Mouse (Mus musculus) heart, adult 10 weeks (tissue): ENCODE data around the gene Lrrc74b. TPM values are rescaled to one million over a fixed set of nuclear protein-coding genes. Genes with fewer than 3 reads are reported as not detected.

Source experiments
- polyA plus RNA-seq: library from polyadenylated mRNA; stranded (reverse); fragments of 350-450 nt; fragmentation: Illumina TruSeq; extraction: RNeasy Lipid Tissue Mini Kit (QIAGEN cat#74804); gene quantifications from one replicate; pipeline ENCODE4 v1.2.3, GENCODE M21; 2014; ENCODE audit warnings: low read depth, low replicate concordance

The Lrrc74b gene
- not detected for polyA plus RNA-seq

DNA sequence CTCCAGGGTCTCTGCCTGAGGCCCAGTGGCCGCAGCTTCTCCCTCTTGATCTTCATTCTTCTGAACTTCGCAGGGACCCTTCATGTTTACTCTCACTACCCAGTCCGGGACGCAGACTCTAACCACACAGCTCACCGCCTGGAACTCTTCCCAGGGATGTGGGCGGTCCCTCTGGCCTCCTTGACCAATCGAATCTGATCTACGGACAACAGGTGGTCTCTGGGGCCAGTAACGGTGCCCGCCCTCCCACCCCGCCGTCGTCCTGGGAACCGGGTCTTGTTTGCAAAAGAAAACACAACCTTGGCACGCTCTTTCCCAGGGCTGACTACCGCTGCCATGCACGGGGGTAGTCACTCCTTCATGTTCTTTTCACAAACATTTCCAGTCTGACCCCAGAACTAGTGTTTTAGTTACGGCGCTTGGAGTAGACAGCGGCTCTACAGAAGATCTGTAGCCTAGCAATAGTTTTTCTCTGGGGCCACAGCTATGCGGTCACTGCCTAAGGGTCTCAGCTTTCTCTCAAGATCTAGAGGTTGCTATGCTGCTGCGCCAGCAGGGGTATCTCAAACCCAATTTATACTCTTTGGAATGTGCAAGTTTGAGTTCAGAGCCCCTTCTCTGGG is at the start of gene Lrrc74b:
Gene Lrrc74b (minus strand): TSS at position 120 of the 623 bp plus-strand sequence.

DNA sequence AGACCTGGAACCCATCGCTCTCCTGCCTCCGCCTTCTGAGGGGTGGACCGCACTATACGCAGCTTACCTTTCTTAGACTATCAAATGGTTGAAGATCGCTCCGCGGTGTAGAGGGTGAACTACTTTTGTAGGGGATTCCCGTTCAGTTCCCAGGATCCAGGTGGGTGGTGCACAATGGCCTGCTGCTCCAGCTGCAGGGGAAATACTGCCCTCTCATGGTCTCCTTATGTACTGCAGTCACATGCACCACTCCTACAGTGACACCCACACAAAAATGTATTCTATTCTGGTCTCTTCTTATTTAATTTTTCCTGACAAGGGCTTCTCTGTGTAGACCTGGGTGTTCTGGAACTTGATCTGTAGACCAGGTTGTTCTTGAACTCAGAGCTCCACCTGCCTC is 22.0 kb upstream of the Lrrc74b start, which contains the start of gene Slc7a4:
Gene Slc7a4 (minus strand): TSS at position 151 of the 400 bp plus-strand sequence.

DNA sequence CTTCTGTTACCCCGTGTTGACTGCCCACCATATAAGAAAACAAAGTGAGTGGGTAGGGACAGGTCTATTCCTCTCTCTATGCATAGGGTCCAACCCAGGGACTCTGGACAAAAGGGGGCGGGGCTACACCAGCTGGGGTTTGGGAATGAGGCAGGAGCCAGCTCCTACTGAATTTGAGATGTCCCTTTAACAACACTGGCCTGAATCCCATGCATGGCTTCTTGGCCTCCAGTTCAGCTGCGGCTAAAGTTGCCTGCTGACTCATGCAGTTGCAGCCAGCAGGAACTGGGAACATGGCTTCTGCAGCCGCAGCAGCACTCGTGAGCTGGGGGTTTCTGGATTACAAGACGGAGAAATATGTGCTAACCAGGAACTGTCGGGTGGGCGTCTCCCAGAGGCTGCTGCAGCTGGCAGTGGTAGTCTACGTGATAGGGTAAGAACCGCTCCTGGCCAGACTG is 733 bp upstream of the Lrrc74b start, which contains the start of gene P2rx6:
Gene P2rx6 (plus strand): TSS at position 135 of the 458 bp plus-strand sequence.

DNA sequence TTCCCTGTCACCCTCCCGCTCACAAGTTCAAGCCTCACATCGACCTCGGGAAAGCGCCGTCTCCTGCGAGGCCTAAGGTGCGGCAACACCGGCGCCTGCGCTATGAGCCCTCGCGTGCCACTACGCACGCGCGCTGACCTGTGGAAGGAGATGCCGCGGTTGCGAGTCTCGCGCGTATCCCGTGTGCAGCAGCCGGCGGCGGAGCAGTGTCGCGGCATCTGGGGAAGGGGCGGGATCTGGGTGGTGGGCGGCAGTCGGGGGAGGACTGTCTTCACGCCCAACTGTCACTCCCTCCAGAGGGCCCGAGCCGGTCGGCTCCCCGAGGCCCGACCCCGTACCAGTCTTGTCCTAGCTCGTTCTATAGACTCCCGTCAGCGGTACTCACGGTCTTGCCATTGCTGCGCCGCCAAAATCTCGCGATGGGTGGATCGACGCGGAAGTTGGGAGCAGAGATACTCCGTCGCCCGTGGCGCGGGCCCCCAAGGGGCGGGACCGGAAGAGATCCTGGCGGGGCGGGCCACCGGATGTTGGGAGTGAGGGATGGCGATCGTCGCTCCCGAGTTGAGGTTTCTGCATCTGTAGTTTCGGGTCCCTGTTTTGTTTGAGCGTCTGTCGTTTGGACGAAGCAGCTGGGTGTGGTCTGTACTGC is 30.3 kb downstream of the Lrrc74b start, which contains the start of gene Thap7:
Gene Thap7 (minus strand): TSS at position 497 of the 649 bp plus-strand sequence.

DNA sequence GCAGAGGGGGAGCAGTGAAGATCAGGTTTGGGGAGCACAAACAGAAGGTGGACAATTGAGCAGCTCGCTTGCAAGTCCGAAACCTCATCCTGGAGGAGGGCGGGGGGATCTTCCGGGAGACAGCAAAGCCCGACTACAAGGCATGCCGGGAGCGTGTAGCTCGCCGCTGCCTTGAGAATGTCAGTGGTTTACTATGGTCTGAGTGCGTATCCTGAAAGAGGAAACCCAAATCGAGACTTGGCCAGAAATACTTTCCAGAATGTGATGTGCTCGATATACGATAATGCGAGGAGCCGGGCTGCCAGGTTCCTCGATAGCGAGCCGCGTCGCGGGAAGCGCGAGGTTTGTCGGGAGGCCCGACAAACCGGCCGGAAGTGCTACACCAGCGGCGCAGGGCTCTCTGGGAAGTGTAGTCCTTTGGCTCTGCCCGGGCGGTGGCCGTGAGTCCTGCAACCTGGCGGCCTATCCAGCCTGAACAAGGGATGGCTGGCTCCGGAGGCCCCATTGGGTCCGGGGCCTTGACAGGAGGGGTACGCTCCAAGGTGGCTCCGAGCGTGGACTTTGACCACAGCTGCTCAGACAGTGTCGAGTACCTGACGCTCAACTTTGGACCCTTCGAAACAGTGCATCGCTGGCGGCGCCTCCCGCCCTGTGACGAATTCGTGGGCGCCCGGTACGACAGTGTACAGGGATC is 52.4 kb downstream of the Lrrc74b start, which contains the start of gene Lztr1:
Gene Lztr1 (plus strand): TSS at position 143 of the 694 bp plus-strand sequence.

Other genes with a start within 250 kb of the Lrrc74b start
- gene Serpind1, start 229.9 kb downstream of the Lrrc74b start, polyA plus RNA-seq = 0.42 TPM
- 20.0 TPM for gene Snap29, start 155.3 kb downstream of the Lrrc74b start, polyA plus RNA-seq
- 62.0 TPM for gene Pi4ka, start 154.9 kb downstream of the Lrrc74b start, polyA plus RNA-seq
- 20.1 TPM for gene Crkl, start 109.3 kb downstream of the Lrrc74b start, polyA plus RNA-seq
- gene Aifm3, start 71.6 kb downstream of the Lrrc74b start, polyA plus RNA-seq = not detected
- 38.3 TPM for gene Lztr1, start 52.6 kb downstream of the Lrrc74b start, polyA plus RNA-seq
- gene Thap7, start 30.1 kb downstream of the Lrrc74b start, polyA plus RNA-seq = 15.2 TPM
- 2.9 TPM for gene P2rx6, start 638 bp upstream of the Lrrc74b start, polyA plus RNA-seq
- gene Slc7a4, start 22.0 kb upstream of the Lrrc74b start, polyA plus RNA-seq = 2.7 TPM
- gene Smpd4, start 58.1 kb upstream of the Lrrc74b start, polyA plus RNA-seq = 16.5 TPM
- 0.60 TPM for gene Ccdc74a, start 85.2 kb upstream of the Lrrc74b start, polyA plus RNA-seq
- gene Med15, start 171.6 kb upstream of the Lrrc74b start, polyA plus RNA-seq = 26.7 TPM
- gene Klhl22, start 198.4 kb upstream of the Lrrc74b start, polyA plus RNA-seq = 27.5 TPM
- gene Scarf2, start 236.0 kb upstream of the Lrrc74b start, polyA plus RNA-seq = 5.2 TPM